Comparison of ENCODE assay signal across 28 mouse cellular contexts in the genomic region with DNA sequence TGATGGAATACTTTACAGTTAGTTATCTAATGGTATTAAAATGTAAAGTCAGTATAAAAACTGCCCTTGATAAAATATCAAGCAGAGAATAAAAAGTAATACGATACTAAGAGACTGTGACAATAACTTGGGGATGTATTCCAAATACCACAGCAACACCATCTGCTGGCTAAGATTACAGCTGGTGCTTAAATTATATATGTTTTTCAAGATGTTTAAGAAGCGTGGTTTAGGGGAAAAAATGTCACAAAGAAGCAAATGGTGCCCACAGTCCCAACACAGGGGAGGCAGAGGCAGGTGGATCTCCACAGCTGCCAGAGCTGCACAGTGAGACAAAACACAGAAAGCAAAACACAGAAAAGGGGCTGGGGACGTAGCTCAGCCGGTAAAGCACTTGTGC.
"Had no signal": no experiment of that assay in that cellular context is flagged by ENCODE, and none has a peak within 500 bp of the region (broad histone marks: within the 10 kb centered on the region; RNA-seq: fewer than 3 reads in every experiment).

No protein-coding gene starts in this region.

- H3K27ac ChIP-seq: limb, embryonic 10.5 days; limb, embryonic 12.5 days; limb, embryonic 13.5 days; limb, embryonic 15.5 days; liver, embryonic 12.5 days; liver, embryonic 13.5 days; liver, embryonic 14.5 days; liver, embryonic 15.5 days; lung, embryonic 15.5 days; macrophage; midbrain, embryonic 10.5 days; midbrain, embryonic 12.5 days; midbrain, embryonic 13.5 days; midbrain, embryonic 15.5 days; neural tube, embryonic 12.5 days had no signal

- H3K4me3 ChIP-seq: limb, embryonic 10.5 days; limb, embryonic 12.5 days; limb, embryonic 13.5 days; limb, embryonic 15.5 days; liver, embryonic 12.5 days; liver, embryonic 13.5 days; liver, embryonic 15.5 days; lung, embryonic 15.5 days; megakaryocyte, embryonic 14.5 days; midbrain, embryonic 10.5 days; midbrain, embryonic 12.5 days; midbrain, embryonic 13.5 days; midbrain, embryonic 15.5 days; myocyte; neural tube, embryonic 12.5 days had no signal

- DNase-seq: left cerebral cortex, postnatal 4 days; liver; liver, embryonic 13.5 days; liver, postnatal 0 days; lung, adult 18-20 months; lung, adult 2 months; lung, embryonic 14.5 days; lung, postnatal 10 days; lung, postnatal 14 days; lung, postnatal 36 days; lung, postnatal 4 days; midbrain, embryonic 14.5 days had no signal
